Mouse (Mus musculus) C2C12 (cell line): Measurements from ENCODE around the gene Tcf15. TPM values are rescaled to one million over a fixed set of nuclear protein-coding genes. Genes with fewer than 3 reads are reported as not detected.

Experiments used
- H3K27me3 ChIP-seq: one replicate; pipeline ENCODE4 v1.6.1; 2011; ENCODE audit not compliant: control insufficient read depth, insufficient read depth, insufficient read length
- H3K36me3 ChIP-seq: one replicate; pipeline ENCODE4 v1.6.1; 2011; ENCODE audit not compliant: control insufficient read depth, insufficient read depth
- H3K4me3 ChIP-seq: one replicate; pipeline ENCODE4 v1.5.1; 2011; ENCODE audit warnings: mild to moderate bottlenecking, control low read depth; ENCODE audit not compliant: poor library complexity, insufficient read depth, severe bottlenecking
- H3K79me2 ChIP-seq: one replicate; pipeline ENCODE4 v1.6.1; 2011; ENCODE audit not compliant: control insufficient read depth, insufficient read depth
- H3K79me3 ChIP-seq: one replicate; pipeline ENCODE4 v1.6.1; 2011; ENCODE audit warnings: low read depth, control low read depth
- H3ac ChIP-seq: one replicate; pipeline ENCODE3; 2011; ENCODE audit warnings: low read depth; ENCODE audit not compliant: control insufficient read depth, insufficient read length
- CEBPB ChIP-seq: IDR thresholded peaks from one replicate; pipeline ENCODE4 v1.6.1; 2011; ENCODE audit warnings: low read depth, mild to moderate bottlenecking, control low read depth, moderate library complexity
- CTCF ChIP-seq: IDR thresholded peaks from one replicate; pipeline ENCODE4 v1.5.1; 2011; ENCODE audit not compliant: control insufficient read depth, insufficient read depth, insufficient read length
- FOSL1 ChIP-seq: IDR thresholded peaks from one replicate; pipeline ENCODE4 v1.8.0; 2011; ENCODE audit warnings: mild to moderate bottlenecking, low read length; ENCODE audit not compliant: poor library complexity, insufficient read depth, severe bottlenecking
- MAX ChIP-seq: IDR thresholded peaks from one replicate; pipeline ENCODE4 v1.6.1; 2011; ENCODE audit warnings: mild to moderate bottlenecking, control low read depth
- MYOD1 ChIP-seq: IDR thresholded peaks from one replicate; pipeline ENCODE4 v1.6.1; 2011; ENCODE audit warnings: low read depth; ENCODE audit not compliant: control insufficient read depth, insufficient read length
- MYOG ChIP-seq: IDR thresholded peaks from one replicate; pipeline ENCODE4 v1.6.1; 2011; ENCODE audit not compliant: control insufficient read depth, insufficient read length; ENCODE audit errors: extremely low read depth
- USF1 ChIP-seq: IDR thresholded peaks from one replicate; pipeline ENCODE4 v1.6.1; 2011; ENCODE audit warnings: low read depth, mild to moderate bottlenecking, control low read depth, moderate library complexity
- polyA plus RNA-seq: library from polyadenylated mRNA; unstranded; fragments of >200 nt; fragmentation: generic; extraction: Trizol; gene quantifications from one replicate; pipeline ENCODE4 v1.2.1, GENCODE M21; 2012; ENCODE audit warnings: missing spikeins

Tcf15 gene
- polyA plus RNA-seq, 1 experiment = not detected

DNA sequence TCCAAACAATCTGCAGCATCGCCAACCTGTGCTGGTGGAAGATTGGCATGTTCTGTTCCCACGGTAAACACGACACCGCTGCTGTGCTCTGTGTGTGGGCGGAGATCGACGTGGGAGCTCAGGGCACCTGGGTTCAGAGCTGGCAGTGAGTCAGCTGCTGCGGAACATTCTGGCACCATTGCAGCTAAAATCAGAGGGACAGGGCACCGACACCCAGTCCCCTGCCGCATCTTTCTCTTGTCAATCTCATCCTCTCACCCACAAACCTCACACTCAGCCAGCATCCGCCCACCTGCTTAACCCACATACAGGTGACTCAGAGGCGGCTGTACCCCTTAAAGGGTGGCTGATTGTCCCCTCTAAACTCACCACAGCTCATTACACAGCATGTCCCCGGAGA is 41.6 kb upstream of the Tcf15 start:
- TF ChIP-seq CTCF (no peak), MYOG (no peak), MYOD1 (no peak), USF1 (no peak), CEBPB (no peak), MAX (no peak), FOSL1 (no peak)
- Histone ChIP-seq H3K27me3 (peaks cover 10% of the 10 kb centered on the region), H3K79me3 (peaks cover 9% of the 10 kb centered on the region)

DNA sequence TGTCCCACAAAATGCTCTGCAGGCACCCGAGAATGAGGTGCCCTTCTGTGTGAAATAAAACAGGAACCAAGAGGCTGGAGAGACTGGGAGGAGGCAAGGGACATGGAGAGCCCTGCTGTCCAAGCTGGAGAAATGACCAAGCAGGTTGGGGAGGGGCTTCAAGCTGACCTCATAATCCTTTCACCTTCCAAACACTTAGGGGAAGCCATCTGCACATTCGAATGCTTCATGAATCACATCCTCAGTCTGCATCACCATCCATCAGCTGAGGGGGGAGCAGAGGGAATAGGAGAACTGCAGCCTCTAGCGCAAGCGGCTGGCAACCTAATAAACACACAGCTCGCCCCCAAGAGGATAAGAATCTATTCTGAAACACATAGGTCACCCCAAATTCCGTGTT is 41.0 kb upstream of the Tcf15 start:
- TF ChIP-seq CTCF (no peak), MYOD1 (no peak), USF1 (no peak), CEBPB (no peak)

More for the DNA sequence above, 41.6 kb upstream of the Tcf15 start:
- Histone ChIP-seq H3K4me3 (no peak overlapping the region), H3ac (no peak overlapping the region), H3K36me3 (no peaks in the 10 kb centered on the region), H3K79me2 (peaks cover 12% of the 10 kb centered on the region)

GRCm38 (mm10) chr2:152104711-152105317 is 38.5 kb upstream of the Tcf15 start:
- Histone ChIP-seq H3ac (no peak overlapping the region), H3K36me3 (peaks cover 29% of the 10 kb centered on the region), H3K27me3 (peaks cover 5% of the 10 kb centered on the region), H3K4me3 (no peak overlapping the region), H3K79me3 (peaks cover 14% of the 10 kb centered on the region), H3K79me2 (peaks cover 30% of the 10 kb centered on the region)
- TF ChIP-seq MYOD1 (peak; percentile 78), MAX (no peak), CTCF (no peak), CEBPB (no peak), MYOG (no peak), USF1 (peak; percentile 60)

More for the DNA sequence above, 41.0 kb upstream of the Tcf15 start:
- Histone ChIP-seq H3K36me3 (peaks cover 4% of the 10 kb centered on the region), H3ac (no peak overlapping the region), H3K79me2 (peaks cover 18% of the 10 kb centered on the region), H3K4me3 (no peak overlapping the region), H3K79me3 (peaks cover 12% of the 10 kb centered on the region), H3K27me3 (peaks cover 10% of the 10 kb centered on the region)

DNA sequence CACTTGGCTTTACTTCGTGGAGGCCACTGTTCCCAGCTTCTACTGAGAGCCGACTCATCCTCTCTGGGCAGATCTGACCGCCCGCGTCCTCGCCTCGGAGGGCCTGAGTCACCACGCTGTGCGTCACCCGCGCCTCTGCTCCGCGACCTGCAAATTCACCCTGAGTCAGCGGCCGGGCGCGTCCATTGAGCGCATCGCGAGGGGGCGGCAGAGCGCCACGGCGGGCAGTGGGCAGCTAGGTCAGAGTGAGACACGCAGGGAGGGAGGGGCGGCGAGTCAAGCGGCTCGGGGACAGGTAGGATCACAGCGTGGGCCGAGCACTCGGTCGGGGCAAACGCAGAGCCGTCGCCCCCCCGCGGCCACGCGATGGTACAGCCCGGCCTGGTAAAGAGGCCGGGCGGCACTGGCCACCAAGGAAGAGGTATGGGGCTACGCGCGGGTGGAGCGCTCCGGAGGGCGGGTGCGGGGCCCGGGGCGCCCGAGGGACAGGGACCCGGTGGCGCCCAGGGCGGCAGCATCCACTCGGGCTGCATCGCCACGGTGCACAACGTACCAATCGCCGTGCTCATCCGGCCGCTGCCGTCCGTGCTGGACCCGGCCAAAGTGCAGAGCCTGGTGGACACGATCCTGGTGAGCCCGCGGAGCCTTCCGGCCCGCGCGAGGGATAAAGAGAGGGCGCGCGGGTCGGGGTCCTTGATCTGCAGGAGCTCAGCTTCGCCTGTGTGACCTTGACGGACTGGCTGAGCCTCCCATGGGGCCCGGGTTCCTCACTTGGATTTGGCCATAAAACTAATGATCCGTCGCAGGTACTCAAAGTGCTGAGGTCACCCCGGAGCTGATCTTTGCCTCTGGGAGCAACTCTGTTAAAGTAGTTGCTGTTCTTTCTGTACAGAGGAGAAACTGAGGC is 37.8 kb upstream of the Tcf15 start, which contains the start of gene Srxn1:
Srxn1 (plus strand) TSS at position 199 of the 907 bp plus-strand sequence.
- peaks cover 35% of the 10 kb centered on the region for H3K36me3 ChIP-seq
- peaks cover 14% of the 10 kb centered on the region for H3K79me3 ChIP-seq
- TF ChIP-seq MAX (peak; percentile 78), CEBPB (no peak), FOSL1 (peak; percentile 82)
- H3K27me3 ChIP-seq = peaks cover 5% of the 10 kb centered on the region
- peaks cover 30% of the 10 kb centered on the region for H3K79me2 ChIP-seq
- H3ac ChIP-seq = peak within 1 kb of the TSS; percentile 90
- peak within 1 kb of the TSS; percentile 56 for H3K4me3 ChIP-seq

DNA sequence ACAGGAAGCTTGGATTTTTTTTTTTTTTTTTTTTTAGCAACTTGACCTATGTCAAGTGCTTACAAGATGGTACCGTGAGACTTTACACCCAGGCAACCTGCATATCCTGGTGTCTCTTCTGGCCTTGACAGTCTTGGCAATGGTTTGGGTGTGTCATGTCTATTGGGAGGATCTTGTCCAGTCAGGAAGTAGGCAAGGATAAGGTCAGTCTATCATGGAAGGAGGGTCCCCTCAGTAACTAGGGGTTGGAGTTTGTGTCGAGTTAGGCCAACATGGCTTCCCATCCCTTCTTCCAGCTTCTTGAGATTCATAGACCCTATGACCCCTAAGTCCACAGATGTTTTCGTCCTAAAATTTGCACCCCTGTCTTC is 37.2 kb upstream of the Tcf15 start:
- Histone ChIP-seq H3ac (peak overlapping the region; percentile 7), H3K36me3 (peaks cover 38% of the 10 kb centered on the region), H3K4me3 (peak overlapping the region; percentile 56), H3K79me3 (peaks cover 14% of the 10 kb centered on the region), H3K27me3 (peaks cover 5% of the 10 kb centered on the region), H3K79me2 (peaks cover 30% of the 10 kb centered on the region)
- TF ChIP-seq MAX (no peak), USF1 (no peak), CEBPB (no peak), CTCF (no peak), MYOD1 (no peak), FOSL1 (no peak), MYOG (no peak)

DNA sequence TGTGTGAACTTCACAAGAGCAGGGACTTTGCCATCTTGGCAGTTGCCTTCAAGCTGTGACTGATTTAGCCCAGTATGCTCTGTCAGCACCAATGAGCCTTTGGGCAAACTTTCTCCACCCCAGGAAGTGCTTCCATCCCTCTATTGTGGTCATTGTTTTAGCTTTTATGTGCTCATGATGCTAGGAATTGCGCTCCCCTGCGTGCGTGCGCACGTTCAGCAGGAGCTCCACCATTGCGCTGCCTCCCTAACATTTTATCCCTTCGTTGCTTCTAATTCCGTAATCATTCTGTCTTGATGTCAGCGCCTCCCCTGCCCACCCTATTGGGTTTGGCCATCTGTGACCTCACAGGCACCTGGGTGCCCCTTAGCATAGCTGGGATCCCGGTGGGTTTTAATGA is 36.8 kb upstream of the Tcf15 start:
- TF ChIP-seq CEBPB (no peak), USF1 (no peak), FOSL1 (no peak), MAX (no peak), MYOD1 (no peak), MYOG (no peak), CTCF (no peak)
- Histone ChIP-seq H3K4me3 (peak overlapping the region; percentile 56), H3K27me3 (peaks cover 5% of the 10 kb centered on the region), H3K79me2 (peaks cover 30% of the 10 kb centered on the region), H3K36me3 (peaks cover 38% of the 10 kb centered on the region), H3ac (no peak overlapping the region), H3K79me3 (peaks cover 14% of the 10 kb centered on the region)
